Mouse (Mus musculus): ENCODE measurements around the gene Rundc1. TPM values are rescaled to one million over a fixed set of nuclear protein-coding genes. Genes with fewer than 3 reads are reported as not detected.

The Rundc1 gene
- polyA plus RNA-seq, 1 experiment, result 24.7 TPM

DNA sequence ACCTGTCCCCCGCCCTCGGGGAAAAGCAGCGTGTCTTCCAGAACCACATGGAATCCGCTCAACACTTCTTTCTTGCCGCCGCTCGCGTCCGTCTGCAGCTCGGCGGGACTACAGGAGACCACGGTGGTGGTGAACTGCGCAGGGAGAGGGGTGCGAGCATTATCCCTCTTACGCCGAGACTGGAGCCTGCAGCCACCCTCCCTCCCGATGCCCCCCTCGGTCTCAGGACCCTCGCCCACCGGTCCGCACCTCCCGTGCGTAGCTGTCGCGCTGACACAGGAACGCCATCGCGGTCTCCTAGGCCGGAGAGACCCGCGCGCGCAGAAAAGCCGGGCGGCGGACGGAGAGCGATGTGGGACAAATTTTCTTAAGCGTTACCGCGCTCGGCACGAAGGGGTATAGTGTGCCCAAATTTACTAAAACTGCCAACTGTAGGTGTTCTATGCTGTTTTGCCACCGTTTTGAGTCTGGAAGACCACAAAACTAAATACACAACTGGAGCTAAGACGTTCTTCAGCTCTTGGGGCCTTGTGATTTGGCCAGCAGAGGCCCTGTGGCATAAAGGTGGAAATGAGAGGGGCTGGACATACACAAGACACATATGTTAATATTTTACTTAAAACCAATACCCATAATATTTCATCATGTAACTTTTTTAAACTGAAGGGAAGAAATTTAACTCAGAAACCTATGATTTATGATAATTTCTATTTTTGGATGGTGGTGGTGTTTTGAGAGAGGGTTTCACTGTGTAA, 7.6 kb upstream of the Rundc1 start, which contains the start of gene Aarsd1:
Gene Aarsd1, minus strand, starts transcription at position 515 of the 755 bp plus-strand sequence.
- Histone ChIP-seq H3K27ac (ENCODE audit: insufficient read depth, low read depth, low read length) (peak within 1 kb of the TSS; percentile 93), H3K4me1 (ENCODE audit: control insufficient read depth, insufficient read depth, low read length) (peaks cover 9% of the 10 kb centered on the region; the same call in 1 of the 2 replicates), H3K36me3 (ENCODE audit: control insufficient read depth, insufficient read depth, low read length) (no peaks in the 10 kb centered on the region), H3K4me3 (ENCODE audit: insufficient read depth, low read depth, low read length) (peak within 1 kb of the TSS; percentile 91), H3K27me3 (replicated peaks; ENCODE audit: control insufficient read depth, insufficient read depth, low read length) (no peaks in the 10 kb centered on the region)
- peak; percentile 92 for DNase-seq
- TF ChIP-seq POLR2A (IDR thresholded peaks at IDR 0.05; ENCODE audit: low read depth, low read length) (no peak), CTCF (conservative IDR thresholded peaks at IDR 0.05; ENCODE audit: insufficient read depth, insufficient read length, low read depth, low read length) (0 out of 2 replicates have a peak, but pooled peaks have one; percentile 0)
- under 1% methylated on average over 45 of the region's 45 CpGs for WGBS

DNA sequence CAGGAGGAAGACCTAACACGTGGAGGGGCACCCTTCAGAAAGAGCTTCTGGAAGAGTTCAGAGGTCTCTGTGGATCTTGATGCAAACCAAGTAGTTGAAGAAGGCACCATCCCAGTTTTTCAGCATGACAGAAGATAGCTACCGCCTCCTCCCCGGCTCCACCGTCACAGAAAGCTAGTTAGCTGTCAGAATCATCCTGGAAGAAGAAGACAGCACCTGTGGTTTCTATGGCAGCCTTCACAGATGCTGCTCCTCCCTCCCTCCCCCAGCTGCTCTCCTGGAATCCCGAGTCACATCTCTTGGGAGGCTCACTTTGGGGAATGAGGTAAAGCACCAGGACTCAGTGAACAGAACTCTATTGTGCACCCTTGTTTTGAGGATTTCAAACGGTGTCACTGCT, 5.9 kb upstream of the Rundc1 start:
- no peaks in the 10 kb centered on the region for H3K36me3 ChIP-seq (ENCODE audit: control insufficient read depth, insufficient read depth, low read length)
- 69% methylated on average over 6 of the region's 6 CpGs for WGBS
- H3K4me3 ChIP-seq (ENCODE audit: insufficient read depth, low read depth, low read length), result no peak overlapping the region
- DNase-seq, result no peak
- H3K27ac ChIP-seq (ENCODE audit: insufficient read depth, low read depth, low read length), result no peak overlapping the region
- H3K27me3 ChIP-seq (replicated peaks; ENCODE audit: control insufficient read depth, insufficient read depth, low read length), result no peaks in the 10 kb centered on the region
- peaks cover 12% of the 10 kb centered on the region for H3K4me1 ChIP-seq (ENCODE audit: control insufficient read depth, insufficient read depth, low read length)
- TF ChIP-seq POLR2A (IDR thresholded peaks at IDR 0.05; ENCODE audit: low read depth, low read length) (no peak), CTCF (conservative IDR thresholded peaks at IDR 0.05; ENCODE audit: insufficient read depth, insufficient read length, low read depth, low read length) (no peak)

GRCm38 (mm10) chr11:101419610-101420009, 5.3 kb upstream of the Rundc1 start:
- no peak for TF ChIP-seq POLR2A (IDR thresholded peaks at IDR 0.05; ENCODE audit: low read depth, low read length)
- no peak for TF ChIP-seq CTCF (conservative IDR thresholded peaks at IDR 0.05; ENCODE audit: insufficient read depth, insufficient read length, low read depth, low read length)
- no peak for DNase-seq
- WGBS, result 49% methylated on average over 3 of the region's 3 CpGs
- H3K36me3 ChIP-seq (ENCODE audit: control insufficient read depth, insufficient read depth, low read length), result no peaks in the 10 kb centered on the region
- H3K27ac ChIP-seq (ENCODE audit: insufficient read depth, low read depth, low read length), result no peak overlapping the region
- no peak overlapping the region for H3K4me3 ChIP-seq (ENCODE audit: insufficient read depth, low read depth, low read length)
- no peaks in the 10 kb centered on the region for H3K27me3 ChIP-seq (replicated peaks; ENCODE audit: control insufficient read depth, insufficient read depth, low read length)
- H3K4me1 ChIP-seq (ENCODE audit: control insufficient read depth, insufficient read depth, low read length), result peaks cover 16% of the 10 kb centered on the region

DNA sequence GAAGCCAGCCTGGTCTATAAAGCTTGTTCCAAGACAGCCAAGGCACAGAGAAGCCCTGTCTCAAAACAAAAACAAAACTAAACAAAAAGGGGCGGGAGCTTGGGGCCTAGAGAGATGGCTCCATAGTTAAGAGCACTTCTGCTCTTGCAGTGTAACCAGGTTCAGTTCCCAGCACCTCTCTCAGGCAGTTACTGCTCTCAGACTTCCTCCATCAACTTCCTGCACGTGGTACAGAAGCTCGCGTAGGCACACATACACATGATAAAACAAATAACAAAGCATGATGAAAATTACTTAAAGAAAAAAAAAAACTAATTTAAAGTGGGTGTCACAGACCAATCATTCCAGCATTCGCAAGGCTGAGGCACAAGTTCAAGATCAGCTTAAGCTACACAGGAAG, 4.7 kb upstream of the Rundc1 start:
- 88% methylated on average over 5 of the region's 5 CpGs for WGBS
- Histone ChIP-seq H3K36me3 (ENCODE audit: control insufficient read depth, insufficient read depth, low read length) (no peaks in the 10 kb centered on the region), H3K4me1 (ENCODE audit: control insufficient read depth, insufficient read depth, low read length) (peaks cover 16% of the 10 kb centered on the region), H3K27me3 (replicated peaks; ENCODE audit: control insufficient read depth, insufficient read depth, low read length) (no peaks in the 10 kb centered on the region), H3K4me3 (ENCODE audit: insufficient read depth, low read depth, low read length) (no peak overlapping the region), H3K27ac (ENCODE audit: insufficient read depth, low read depth, low read length) (no peak overlapping the region)
- TF ChIP-seq CTCF (conservative IDR thresholded peaks at IDR 0.05; ENCODE audit: insufficient read depth, insufficient read length, low read depth, low read length), result no peak
- TF ChIP-seq POLR2A (IDR thresholded peaks at IDR 0.05; ENCODE audit: low read depth, low read length), result no peak
- DNase-seq, result no peak

DNA sequence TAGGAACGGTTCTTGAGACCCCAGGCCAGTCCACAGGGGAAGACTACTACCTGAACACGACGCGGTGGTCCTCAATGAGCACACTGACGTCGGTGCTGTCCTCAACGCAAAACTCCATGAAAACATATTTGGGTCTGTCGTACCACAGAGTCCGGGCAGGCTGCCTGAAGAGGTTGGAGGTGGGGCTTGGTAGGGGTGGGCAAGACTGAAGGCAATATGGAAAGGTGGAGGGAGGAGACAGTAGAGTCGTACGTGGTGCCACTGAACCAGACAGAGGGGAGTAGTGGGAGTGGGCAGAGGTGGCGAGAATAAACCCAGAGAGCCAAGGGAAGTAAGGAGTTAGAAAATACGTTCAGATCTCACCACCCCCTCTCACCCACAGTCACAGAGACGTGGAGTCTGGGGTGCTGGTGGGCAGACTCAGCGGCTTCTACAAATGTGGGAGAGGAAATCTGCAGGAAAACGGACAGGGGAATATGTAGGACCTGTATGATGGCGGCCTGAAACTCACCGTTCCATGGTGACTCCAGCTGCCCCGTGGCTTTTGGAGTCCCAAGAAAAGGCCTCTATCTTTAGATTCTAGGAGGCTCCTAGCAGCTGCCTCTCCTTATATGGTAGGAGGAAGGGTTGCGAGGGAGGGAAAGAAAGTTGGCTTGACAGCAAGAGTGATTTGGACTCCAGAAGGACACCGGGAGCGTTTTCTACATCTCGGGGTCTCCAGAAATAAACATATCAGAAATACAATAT, 607 bp upstream of the Rundc1 start, which contains the start of gene Gm27029:
Gene Gm27029, minus strand, starts transcription at position 692 of the 747 bp plus-strand sequence.
- 6% methylated on average over 23 of the region's 23 CpGs for WGBS
- Histone ChIP-seq H3K4me3 (ENCODE audit: insufficient read depth, low read depth, low read length) (peak within 1 kb of the TSS; percentile 87), H3K27me3 (replicated peaks; ENCODE audit: control insufficient read depth, insufficient read depth, low read length) (no peaks in the 10 kb centered on the region), H3K36me3 (ENCODE audit: control insufficient read depth, insufficient read depth, low read length) (no peaks in the 10 kb centered on the region), H3K27ac (ENCODE audit: insufficient read depth, low read depth, low read length) (peak within 1 kb of the TSS; percentile 78), H3K4me1 (ENCODE audit: control insufficient read depth, insufficient read depth, low read length) (peaks cover 18% of the 10 kb centered on the region)
- DNase-seq, result no peak
- no peak for TF ChIP-seq POLR2A (IDR thresholded peaks at IDR 0.05; ENCODE audit: low read depth, low read length)
- no peak for TF ChIP-seq CTCF (conservative IDR thresholded peaks at IDR 0.05; ENCODE audit: insufficient read depth, insufficient read length, low read depth, low read length)

DNA sequence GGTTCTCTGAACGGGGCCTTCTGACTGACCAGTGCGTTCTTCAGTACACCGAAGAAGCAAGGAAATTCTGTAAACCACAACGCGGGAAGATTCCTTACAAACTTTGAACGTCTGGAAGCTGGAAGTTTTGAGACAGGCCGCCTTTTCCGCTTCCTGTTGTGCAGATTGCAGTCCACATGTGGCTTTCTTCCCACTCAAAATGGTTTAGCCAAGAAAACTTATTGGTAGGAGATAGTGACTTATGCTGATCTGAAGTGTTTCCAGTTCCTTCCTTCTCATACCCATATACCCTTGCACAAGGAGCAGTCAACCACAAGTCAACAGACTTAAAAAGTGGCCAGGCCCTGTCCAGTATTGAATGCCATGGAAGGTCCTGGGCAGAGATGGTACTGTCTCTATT, 1.3 kb downstream of the Rundc1 start:
- no peak for DNase-seq
- 42% methylated on average over 8 of the region's 8 CpGs for WGBS
- H3K27me3 ChIP-seq (replicated peaks; ENCODE audit: control insufficient read depth, insufficient read depth, low read length), result no peaks in the 10 kb centered on the region
- no peak overlapping the region for H3K4me3 ChIP-seq (ENCODE audit: insufficient read depth, low read depth, low read length)
- H3K4me1 ChIP-seq (ENCODE audit: control insufficient read depth, insufficient read depth, low read length), result peaks cover 18% of the 10 kb centered on the region
- no peak overlapping the region for H3K27ac ChIP-seq (ENCODE audit: insufficient read depth, low read depth, low read length)
- H3K36me3 ChIP-seq (ENCODE audit: control insufficient read depth, insufficient read depth, low read length), result 0 out of 2 replicates have a peak, but pooled peaks cover 1% of the 10 kb centered on the region
- no peak for TF ChIP-seq POLR2A (IDR thresholded peaks at IDR 0.05; ENCODE audit: low read depth, low read length)
- TF ChIP-seq CTCF (conservative IDR thresholded peaks at IDR 0.05; ENCODE audit: insufficient read depth, insufficient read length, low read depth, low read length), result no peak

GRCm38 (mm10) chr11:101431327-101431726, 6.4 kb downstream of the Rundc1 start:
- H3K4me3 ChIP-seq (ENCODE audit: insufficient read depth, low read depth, low read length), result no peak overlapping the region
- TF ChIP-seq POLR2A (IDR thresholded peaks at IDR 0.05; ENCODE audit: low read depth, low read length), result no peak
- TF ChIP-seq CTCF (conservative IDR thresholded peaks at IDR 0.05; ENCODE audit: insufficient read depth, insufficient read length, low read depth, low read length), result no peak
- WGBS, result 90% methylated on average over 9 of the region's 9 CpGs
- H3K4me1 ChIP-seq (ENCODE audit: control insufficient read depth, insufficient read depth, low read length), result peaks cover under 1% of the 10 kb centered on the region; the same call in 1 of the 2 replicates
- no peaks in the 10 kb centered on the region for H3K27me3 ChIP-seq (replicated peaks; ENCODE audit: control insufficient read depth, insufficient read depth, low read length)
- no peak for DNase-seq
- H3K36me3 ChIP-seq (ENCODE audit: control insufficient read depth, insufficient read depth, low read length), result peaks cover 3% of the 10 kb centered on the region; the same call in 1 of the 2 replicates
- no peak overlapping the region for H3K27ac ChIP-seq (ENCODE audit: insufficient read depth, low read depth, low read length)
